Mouse (Mus musculus) intestine, embryonic 15.5 days (tissue): ENCODE measurements around the gene Fcer1g. TPM values are rescaled to one million over a fixed set of nuclear protein-coding genes. Genes with fewer than 3 reads are reported as not detected.
A peak's percentile ranks its signal among the peaks of the same experiment; 100 is the strongest.

ENCODE experiments used
- ATAC-seq: fragments of 200-750 bp; cut with Nextera tagmentation; 2 replicates; pipeline ENCODE4 v1.8.0; 2017; ENCODE audit warnings: moderate TSS enrichment, moderate library complexity
- H3K27ac ChIP-seq: fragments of 300-500 bp; sonication (generic); 2 replicates; pipeline ENCODE4 v1.5.1; 2015; ENCODE audit warnings: mild to moderate bottlenecking, inconsistent platforms
- H3K27me3 ChIP-seq: fragments of 300-500 bp; sonication (generic); replicated peaks from 2 replicates; pipeline ENCODE4 v1.6.1; 2015; ENCODE audit warnings: inconsistent platforms
- H3K36me3 ChIP-seq: fragments of 300-500 bp; sonication (generic); 2 replicates; pipeline ENCODE4 v1.6.1; 2015; ENCODE audit warnings: inconsistent platforms
- H3K4me1 ChIP-seq: fragments of 300-500 bp; sonication (generic); replicated peaks from 2 replicates; pipeline ENCODE4 v1.6.1; 2015; ENCODE audit warnings: inconsistent platforms
- H3K4me2 ChIP-seq: fragments of 300-500 bp; sonication (generic); replicated peaks from 2 replicates; pipeline ENCODE4 v1.6.1; 2015; ENCODE audit warnings: mild to moderate bottlenecking, inconsistent platforms
- H3K4me3 ChIP-seq: fragments of 300-500 bp; sonication (generic); replicated peaks from 2 replicates; pipeline ENCODE4 v1.5.1; 2015; ENCODE audit warnings: inconsistent platforms
- H3K9ac ChIP-seq: fragments of 300-500 bp; sonication (generic); 2 replicates; pipeline ENCODE4 v1.6.1; 2015; ENCODE audit warnings: inconsistent platforms
- H3K9me3 ChIP-seq: fragments of 300-500 bp; sonication (generic); 2 replicates; pipeline ENCODE4 v1.6.1; 2016; ENCODE audit warnings: inconsistent platforms
- WGBS: fragments of 180-500 bp; shearing (Covaris S2); methylation state at CpG from one replicate; pipeline ENCODE4 v1.1.7; 2015; 5-methylcytosine and 5-hydroxymethylcytosine counted together
- polyA plus RNA-seq: library from polyadenylated mRNA; unstranded; fragments of >200 nt; fragmentation: Nextera tagmentation; extraction: Ambion mirVana; gene quantifications from 2 replicates; pipeline ENCODE4 v1.2.1, GENCODE M21; 2015

Gene Fcer1g
- polyA plus RNA-seq, 1 experiment from 2014 or later: 51.5 TPM

DNA sequence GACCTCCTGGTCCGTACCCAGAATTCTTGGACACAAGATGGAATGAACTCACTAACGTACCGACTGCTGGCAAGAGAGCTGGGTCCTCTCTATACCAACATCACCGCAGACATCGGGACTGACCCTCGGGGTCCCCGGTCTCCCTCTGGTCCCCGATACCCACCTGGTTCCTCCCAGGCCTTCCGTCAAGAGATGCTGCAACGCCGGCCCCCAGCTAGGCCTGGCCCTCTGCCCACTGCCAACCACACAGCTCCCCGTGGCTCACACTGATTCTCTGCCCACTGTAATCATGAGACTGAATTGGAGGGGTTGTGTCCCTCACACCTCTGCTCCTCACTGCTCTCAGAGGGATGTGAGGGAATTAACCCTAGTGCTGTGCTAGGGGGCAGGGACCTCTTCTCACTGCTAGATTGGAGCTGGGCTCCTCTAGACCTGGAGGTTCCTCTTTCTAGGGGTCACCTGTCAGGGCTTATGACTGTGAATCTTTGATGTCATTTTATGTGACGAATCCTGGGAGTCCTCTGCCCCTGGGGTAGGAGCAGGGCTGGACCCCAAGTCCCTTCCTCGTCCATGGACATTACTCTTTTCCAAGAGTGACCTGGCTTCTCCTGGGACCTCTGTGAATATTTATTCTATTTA, 42.1 kb upstream of the Fcer1g start:
- WGBS: 90% methylated on average over 14 of the region's 14 CpGs
- Histone ChIP-seq H3K27me3 (no peaks in the 10 kb centered on the region), H3K4me1 (peaks cover 16% of the 10 kb centered on the region), H3K36me3 (peaks cover 27% of the 10 kb centered on the region), H3K27ac (no peak overlapping the region), H3K4me2 (no peak overlapping the region), H3K9me3 (no peaks in the 10 kb centered on the region), H3K4me3 (no peak overlapping the region), H3K9ac (no peak overlapping the region)
- ATAC-seq: no peak

DNA sequence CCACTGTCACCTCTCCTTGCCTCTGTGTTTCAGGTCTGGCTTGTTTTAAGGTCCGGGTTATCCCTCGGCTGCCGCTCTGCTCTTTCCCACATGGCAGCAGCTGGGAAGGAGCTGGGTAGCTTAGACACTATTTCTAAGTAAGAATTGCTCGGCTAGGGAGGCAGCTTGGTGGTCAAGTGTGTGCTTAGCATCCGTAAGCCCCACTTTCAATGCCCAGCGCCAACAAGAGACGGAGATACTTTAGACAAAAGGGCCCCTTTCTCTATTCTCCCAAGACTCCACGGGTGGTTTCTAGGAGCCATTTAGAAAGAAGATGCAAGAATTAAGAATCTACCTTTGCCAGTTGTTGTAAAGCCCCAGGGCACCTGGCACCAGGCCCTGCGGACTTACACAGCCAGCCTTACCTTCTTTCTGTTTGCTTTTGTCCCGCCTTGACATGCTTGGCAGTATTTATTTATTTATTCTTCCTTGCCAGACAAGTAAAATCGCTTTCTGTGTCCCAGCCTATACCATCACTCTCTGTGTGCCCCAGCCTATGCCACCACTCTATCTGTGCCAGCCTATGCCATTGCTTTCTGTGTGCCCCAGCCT, 41.1 kb upstream of the Fcer1g start:
- ATAC-seq: no peak
- H3K27ac ChIP-seq: no peak overlapping the region
- no peaks in the 10 kb centered on the region for H3K27me3 ChIP-seq
- H3K4me2 ChIP-seq: no peak overlapping the region
- H3K36me3 ChIP-seq: peaks cover 27% of the 10 kb centered on the region
- no peak overlapping the region for H3K4me3 ChIP-seq
- H3K9me3 ChIP-seq: no peaks in the 10 kb centered on the region
- H3K9ac ChIP-seq: no peak overlapping the region
- peaks cover 14% of the 10 kb centered on the region for H3K4me1 ChIP-seq
- WGBS: 88% methylated on average over 11 of the region's 11 CpGs

DNA sequence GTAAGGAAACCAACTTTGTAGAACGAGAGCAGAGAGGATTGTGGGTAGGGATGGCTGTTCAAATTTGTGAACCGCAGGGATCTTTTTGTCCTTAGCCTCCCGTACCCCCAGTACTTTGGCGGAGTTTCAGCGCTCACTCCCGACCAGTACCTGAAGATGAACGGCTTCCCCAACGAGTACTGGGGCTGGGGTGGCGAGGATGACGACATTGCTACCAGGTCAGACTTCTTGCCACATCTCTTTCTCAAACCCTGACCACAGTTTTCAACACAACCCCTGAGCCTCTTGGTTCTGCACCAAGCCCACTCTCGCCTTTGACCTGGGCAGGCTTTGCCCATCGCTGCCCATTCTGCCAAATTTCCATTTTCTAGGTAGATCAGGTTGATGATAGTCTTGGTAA, 40.0 kb upstream of the Fcer1g start:
- Histone ChIP-seq H3K9me3 (no peaks in the 10 kb centered on the region), H3K36me3 (peaks cover 27% of the 10 kb centered on the region), H3K9ac (no peak overlapping the region), H3K4me3 (no peak overlapping the region), H3K27ac (no peak overlapping the region), H3K4me1 (peaks cover 4% of the 10 kb centered on the region), H3K27me3 (no peaks in the 10 kb centered on the region), H3K4me2 (no peak overlapping the region)
- ATAC-seq: no peak
- WGBS: 87% methylated on average over 12 of the region's 12 CpGs

DNA sequence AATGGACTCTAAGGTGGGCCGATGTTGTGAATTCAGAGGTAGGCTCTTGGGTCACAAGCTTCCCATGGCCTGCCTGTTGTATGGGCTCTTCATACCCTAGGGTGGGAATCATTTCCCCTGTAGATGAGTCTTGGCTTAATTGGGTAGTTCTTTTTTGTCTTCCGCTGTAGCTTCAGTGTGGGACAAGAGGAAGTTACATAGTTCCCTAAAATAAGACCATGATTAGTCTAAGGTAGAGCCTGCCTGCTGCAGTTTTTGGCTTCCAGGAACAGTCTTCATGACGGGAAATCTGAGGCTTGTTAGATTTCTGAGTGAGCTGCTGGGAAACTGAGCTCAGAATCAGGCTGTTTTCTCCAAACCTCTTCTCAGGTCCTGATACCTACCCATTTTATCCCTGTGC, 37.9 kb upstream of the Fcer1g start:
- H3K36me3 ChIP-seq: peaks cover 27% of the 10 kb centered on the region
- H3K4me2 ChIP-seq: peak overlapping the region; percentile 93; the same call in 1 of the 2 replicates
- H3K9me3 ChIP-seq: no peaks in the 10 kb centered on the region
- H3K9ac ChIP-seq: no peak overlapping the region
- no peak overlapping the region for H3K27ac ChIP-seq
- H3K4me3 ChIP-seq: no peak overlapping the region
- peaks cover 4% of the 10 kb centered on the region for H3K4me1 ChIP-seq
- WGBS: 90% methylated on average over 3 of the region's 3 CpGs
- H3K27me3 ChIP-seq: no peaks in the 10 kb centered on the region
- ATAC-seq: no peak

DNA sequence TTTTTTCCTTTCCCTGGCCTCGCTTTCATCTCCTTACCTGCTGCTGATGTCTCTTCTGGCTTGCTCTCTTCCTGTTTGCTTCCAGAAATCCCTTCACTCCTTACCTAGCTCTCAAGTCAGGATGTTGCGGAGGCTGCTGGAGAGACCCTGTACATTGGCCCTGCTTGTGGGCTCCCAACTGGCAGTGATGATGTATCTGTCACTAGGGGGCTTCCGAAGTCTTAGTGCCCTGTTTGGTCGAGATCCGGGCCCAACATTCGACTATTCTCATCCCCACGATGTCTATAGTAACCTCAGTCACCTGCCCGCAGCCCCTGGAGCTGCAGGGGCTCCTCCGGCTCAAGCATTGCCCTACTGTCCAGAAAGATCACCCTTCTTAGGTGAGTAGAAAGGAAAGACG, 37.5 kb upstream of the Fcer1g start:
- 62% methylated on average over 10 of the region's 10 CpGs for WGBS
- Histone ChIP-seq H3K36me3 (peaks cover 27% of the 10 kb centered on the region), H3K27me3 (no peaks in the 10 kb centered on the region), H3K9ac (no peak overlapping the region), H3K9me3 (no peaks in the 10 kb centered on the region), H3K4me3 (no peak overlapping the region), H3K4me1 (peaks cover 4% of the 10 kb centered on the region), H3K27ac (no peak overlapping the region), H3K4me2 (peak overlapping the region; percentile 93)
- no peak for ATAC-seq

DNA sequence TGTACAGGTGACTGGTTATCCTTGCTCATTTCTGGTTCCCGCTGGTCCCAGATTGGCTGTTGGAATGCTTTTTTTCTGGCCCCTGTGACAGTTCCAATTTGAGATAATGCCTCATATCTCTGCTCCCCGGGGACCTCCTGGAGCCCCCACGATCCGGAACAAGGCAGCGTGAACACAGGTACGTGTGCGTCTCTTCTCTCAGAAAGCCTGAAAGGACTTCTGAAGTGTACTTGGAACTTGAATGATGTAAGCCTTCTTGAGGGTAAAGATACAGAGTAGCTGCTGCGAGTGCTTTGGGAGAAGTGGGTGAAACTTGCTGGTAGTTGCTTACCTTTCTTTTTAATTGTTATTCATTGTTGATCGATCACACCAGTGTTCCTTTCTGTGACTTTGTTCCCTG, 37.0 kb upstream of the Fcer1g start:
- Histone ChIP-seq H3K4me3 (peak overlapping the region; percentile 84), H3K27me3 (no peaks in the 10 kb centered on the region), H3K9ac (peak overlapping the region; percentile 73), H3K9me3 (no peaks in the 10 kb centered on the region), H3K27ac (no peak overlapping the region), H3K4me2 (peak overlapping the region; percentile 93), H3K4me1 (peaks cover 4% of the 10 kb centered on the region), H3K36me3 (peaks cover 25% of the 10 kb centered on the region)
- 43% methylated on average over 9 of the region's 9 CpGs for WGBS
- no peak for ATAC-seq

DNA sequence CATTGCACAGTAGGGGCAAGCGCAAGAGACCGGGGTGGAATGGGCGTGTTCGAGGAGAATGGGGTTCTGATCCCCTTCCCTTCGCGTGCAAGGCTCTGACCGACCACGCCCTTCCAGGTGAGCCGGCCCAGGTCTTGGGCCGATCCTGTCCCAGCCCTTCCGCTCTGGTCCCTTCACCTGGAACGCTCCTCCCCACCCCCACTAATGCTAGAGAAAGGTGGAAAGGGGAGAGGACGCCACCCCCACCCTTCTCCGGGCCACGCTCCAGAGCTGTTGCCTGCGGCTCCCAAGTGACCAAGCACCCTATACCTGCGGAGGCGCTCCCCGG, 36.4 kb upstream of the Fcer1g start:
- Histone ChIP-seq H3K4me3 (peak overlapping the region; percentile 84), H3K27me3 (no peaks in the 10 kb centered on the region), H3K4me2 (peak overlapping the region; percentile 93), H3K36me3 (peaks cover 23% of the 10 kb centered on the region), H3K4me1 (peaks cover 4% of the 10 kb centered on the region), H3K9me3 (no peaks in the 10 kb centered on the region), H3K27ac (peak overlapping the region; percentile 68), H3K9ac (peak overlapping the region; percentile 73)
- under 1% methylated on average over 19 of the region's 19 CpGs for WGBS
- ATAC-seq: peak; percentile 90

DNA sequence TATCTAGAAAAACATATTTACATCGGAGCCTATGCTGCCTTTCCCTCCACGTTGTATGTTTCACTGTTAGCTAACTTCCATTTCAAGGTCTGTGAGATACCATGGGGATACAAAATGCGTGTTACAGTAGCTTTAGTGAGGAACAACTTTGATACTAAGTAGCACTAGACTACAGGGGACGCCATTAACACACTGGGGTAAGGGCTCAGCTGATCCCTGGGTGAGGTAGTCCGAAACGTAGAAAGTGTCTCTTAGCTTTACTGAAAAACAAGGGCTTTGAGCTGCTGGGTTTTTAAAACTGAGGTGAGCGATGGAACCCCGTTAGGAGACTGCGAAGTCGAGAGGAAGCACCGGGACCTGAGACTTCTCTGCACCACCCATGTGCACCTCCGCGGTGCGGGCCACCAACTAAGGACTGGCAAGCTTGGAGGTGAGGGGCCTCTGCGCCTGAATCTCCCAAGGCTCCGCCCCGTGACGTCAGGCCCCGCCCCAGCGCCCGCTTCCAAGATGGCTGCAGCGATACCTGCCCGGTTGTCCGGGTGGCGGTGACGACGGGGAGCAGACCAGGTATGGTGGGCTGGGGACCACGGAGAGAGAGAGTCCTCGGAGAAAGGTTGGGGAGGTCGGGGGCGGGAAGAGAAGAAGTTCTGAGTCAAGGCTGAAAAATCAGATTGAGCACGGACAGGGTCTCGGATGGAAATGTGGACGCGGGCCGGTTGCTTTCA, 35.8 kb upstream of the Fcer1g start, which contains the start of gene B4galt3:
Gene B4galt3 (plus strand): TSS at position 481 of the 725 bp plus-strand sequence.
- peak within 1 kb of the TSS; percentile 68 for H3K27ac ChIP-seq
- no peaks in the 10 kb centered on the region for H3K27me3 ChIP-seq
- no peaks in the 10 kb centered on the region for H3K9me3 ChIP-seq
- peak within 1 kb of the TSS; percentile 93 for H3K4me2 ChIP-seq
- peak; percentile 98 for ATAC-seq
- H3K4me3 ChIP-seq: peak within 1 kb of the TSS; percentile 84
- WGBS: 4% methylated on average over 36 of the region's 36 CpGs
- H3K4me1 ChIP-seq: peaks cover 4% of the 10 kb centered on the region
- peaks cover 19% of the 10 kb centered on the region for H3K36me3 ChIP-seq
- H3K9ac ChIP-seq: peak within 1 kb of the TSS; percentile 73

DNA sequence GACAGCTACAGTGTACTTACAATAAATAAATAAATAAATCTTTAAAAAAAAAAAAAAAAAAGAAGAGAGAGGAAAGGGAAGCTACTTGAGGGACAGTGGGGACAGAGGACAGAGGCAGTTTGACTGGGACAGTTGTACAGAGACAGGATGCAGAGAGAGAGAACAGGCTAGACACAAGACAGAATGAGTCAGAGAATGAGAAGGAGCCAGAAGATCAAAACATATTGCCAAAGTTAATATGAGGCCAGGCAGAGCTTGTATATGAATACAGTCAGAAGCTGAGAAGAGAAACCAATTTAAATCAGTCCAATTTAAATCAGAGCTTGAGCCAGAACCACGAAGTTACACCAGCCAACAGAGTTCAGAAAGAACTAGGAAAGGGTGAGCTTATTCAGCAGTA, 34.2 kb upstream of the Fcer1g start:
- no peak overlapping the region for H3K27ac ChIP-seq
- peaks cover 8% of the 10 kb centered on the region for H3K4me1 ChIP-seq
- H3K9ac ChIP-seq: no peak overlapping the region
- no peaks in the 10 kb centered on the region for H3K9me3 ChIP-seq
- no peaks in the 10 kb centered on the region for H3K27me3 ChIP-seq
- H3K4me3 ChIP-seq: no peak overlapping the region
- H3K36me3 ChIP-seq: 0 out of 2 replicates have a peak, but pooled peaks cover 6% of the 10 kb centered on the region
- no peak for ATAC-seq
- WGBS: 67% methylated on average over 1 of the region's 1 CpGs
- H3K4me2 ChIP-seq: no peak overlapping the region

DNA sequence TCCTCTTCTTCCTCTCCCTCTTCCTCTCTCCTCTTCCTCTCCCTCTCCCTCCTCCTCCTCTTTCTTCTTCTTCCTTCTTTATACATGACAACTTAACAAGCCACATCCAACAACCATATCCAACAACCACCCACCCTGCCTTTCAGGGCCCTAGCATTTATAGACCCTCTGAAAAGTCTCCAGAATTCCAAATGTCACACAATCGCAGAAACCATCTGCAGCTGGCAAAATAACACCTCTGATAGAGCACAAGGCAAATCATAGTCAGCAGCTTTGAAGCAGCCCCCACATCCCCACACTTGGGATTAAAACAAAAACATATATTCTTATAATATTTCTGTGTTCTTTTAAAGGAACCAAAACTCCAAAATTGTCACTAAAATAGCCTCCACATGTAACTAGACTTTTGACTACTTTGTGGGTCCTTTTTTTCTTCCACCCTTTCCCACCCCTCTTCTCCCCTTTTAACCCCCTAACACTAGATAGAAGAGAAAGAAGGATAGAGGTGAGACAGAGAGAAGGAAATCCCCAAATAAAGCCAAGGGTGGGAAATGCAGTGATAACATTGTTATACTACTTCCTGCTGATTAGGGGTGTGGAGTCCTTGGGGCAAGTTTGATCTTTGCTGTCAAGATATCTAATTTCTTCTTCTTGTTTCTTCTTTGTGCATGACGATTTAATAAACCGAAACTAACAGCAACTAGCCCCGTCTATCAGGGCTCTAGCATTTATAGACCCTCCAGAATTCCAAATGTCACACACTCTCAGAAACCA, 32.0 kb upstream of the Fcer1g start:
- H3K27ac ChIP-seq: no peak overlapping the region
- H3K9me3 ChIP-seq: no peaks in the 10 kb centered on the region
- WGBS: 52% methylated on average over 4 of the region's 4 CpGs
- no peak overlapping the region for H3K4me2 ChIP-seq
- no peaks in the 10 kb centered on the region for H3K27me3 ChIP-seq
- H3K36me3 ChIP-seq: no peaks in the 10 kb centered on the region
- ATAC-seq: no peak
- peaks cover 11% of the 10 kb centered on the region for H3K4me1 ChIP-seq
- H3K4me3 ChIP-seq: no peak overlapping the region
- no peak overlapping the region for H3K9ac ChIP-seq

DNA sequence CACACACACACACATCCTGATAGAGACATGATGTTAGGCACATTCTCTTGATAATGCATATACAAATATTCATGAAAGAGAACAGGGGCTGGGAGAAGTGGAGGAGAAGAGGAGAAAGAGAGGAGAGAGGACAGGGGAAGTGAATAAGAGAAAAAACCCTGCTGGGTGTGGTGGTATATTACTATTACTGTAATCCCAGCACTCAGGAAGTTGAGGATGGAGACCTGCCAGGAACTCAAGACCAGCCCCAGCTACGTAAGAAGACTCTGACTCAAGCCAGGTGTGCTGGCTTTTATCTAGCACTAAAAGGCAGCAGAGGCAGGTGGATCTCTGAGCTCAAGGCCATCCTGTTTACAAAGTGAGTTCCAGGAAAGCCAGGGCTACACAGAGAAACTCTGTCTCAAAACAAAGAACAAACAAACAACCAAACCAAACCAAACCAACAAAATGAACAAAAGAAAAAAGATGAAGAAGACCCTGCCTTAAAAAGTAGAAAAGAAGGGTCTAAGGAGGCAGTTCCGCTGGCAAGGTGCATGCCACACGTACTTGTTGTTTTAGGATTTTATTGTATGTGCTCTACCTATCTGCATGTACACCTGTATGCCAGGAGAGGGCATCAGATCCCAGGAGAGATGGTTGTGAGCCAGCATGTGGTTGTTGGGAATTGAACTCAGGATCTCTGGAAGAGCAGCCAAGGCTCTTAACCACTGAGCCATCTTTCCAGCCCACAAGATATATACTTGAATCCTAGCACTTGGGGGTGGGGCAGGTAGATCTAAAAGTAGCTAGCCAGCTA, 29.7 kb upstream of the Fcer1g start:
- Histone ChIP-seq H3K4me3 (no peak overlapping the region), H3K9me3 (no peaks in the 10 kb centered on the region), H3K27me3 (no peaks in the 10 kb centered on the region), H3K9ac (no peak overlapping the region), H3K4me2 (peak overlapping the region; percentile 11; the same call in 1 of the 2 replicates), H3K36me3 (peaks cover 5% of the 10 kb centered on the region; the same call in 1 of the 2 replicates), H3K27ac (peak overlapping the region; percentile 88), H3K4me1 (peaks cover 11% of the 10 kb centered on the region)
- ATAC-seq: peak; percentile 20
- 72% methylated on average over 3 of the region's 3 CpGs for WGBS
